Mouse (Mus musculus) myocyte (in vitro differentiated cells): ENCODE results near the gene Myo1e. TPM values are rescaled to one million over a fixed set of nuclear protein-coding genes. Genes with fewer than 3 reads are reported as not detected.
A peak's percentile ranks its signal among the peaks of the same experiment; 100 is the strongest.

Experiments
- H3K27me3 ChIP-seq: one replicate; pipeline ENCODE4 v1.6.1; 2011; ENCODE audit not compliant: control insufficient read depth, insufficient read depth, insufficient read length
- H3K36me3 ChIP-seq: one replicate; pipeline ENCODE4 v1.6.1; 2011; ENCODE audit not compliant: control insufficient read depth, insufficient read depth
- H3K4me2 ChIP-seq: one replicate; pipeline ENCODE4 v1.6.1; 2011; ENCODE audit warnings: low read depth, control low read depth
- H3K4me3 ChIP-seq: one replicate; pipeline ENCODE4 v1.5.1; 2011; ENCODE audit warnings: mild to moderate bottlenecking, control low read depth, moderate library complexity
- H3K79me2 ChIP-seq: one replicate; pipeline ENCODE4 v1.6.1; 2011; ENCODE audit not compliant: control insufficient read depth, insufficient read depth
- H3ac ChIP-seq: one replicate; pipeline ENCODE4 v1.6.1; 2011; ENCODE audit not compliant: control insufficient read depth, insufficient read length
- CEBPB ChIP-seq: IDR thresholded peaks from 2 replicates; pipeline ENCODE4 v1.6.1; 2011; ENCODE audit warnings: mild to moderate bottlenecking, moderate library complexity; ENCODE audit not compliant: poor library complexity, insufficient read depth, severe bottlenecking
- E2F4 ChIP-seq: IDR thresholded peaks from one replicate; pipeline ENCODE4 v1.6.1; 2011; ENCODE audit warnings: mild to moderate bottlenecking, control low read depth, moderate library complexity; ENCODE audit not compliant: insufficient read depth
- MAX ChIP-seq: IDR thresholded peaks from one replicate; pipeline ENCODE4 v1.6.1; 2011; ENCODE audit warnings: low read depth, mild to moderate bottlenecking, control low read depth
- MYOD1 ChIP-seq, 3 experiments: IDR thresholded peaks; one replicate each; pipeline ENCODE4 v1.6.1; 2011; ENCODE audit warnings: control low read depth in 2 of 3, low read depth in 2 of 3, mild to moderate bottlenecking in 2 of 3, moderate library complexity in 1 of 3; ENCODE audit not compliant: insufficient read length in 2 of 3, control insufficient read depth in 1 of 3
- MYOG ChIP-seq, 3 experiments: IDR thresholded peaks; one replicate each; pipeline ENCODE4 v1.6.1; 2011; ENCODE audit warnings: control low read depth in 2 of 3, low read depth in 2 of 3, mild to moderate bottlenecking in 2 of 3; ENCODE audit not compliant: insufficient read length in 2 of 3, control insufficient read depth in 1 of 3, insufficient read depth in 1 of 3
- POLR2A ChIP-seq: IDR thresholded peaks from one replicate; pipeline ENCODE4 v1.6.1; 2011; ENCODE audit warnings: low read depth, mild to moderate bottlenecking, control low read depth, moderate library complexity; ENCODE audit not compliant: insufficient read length
- POLR2AphosphoS2 ChIP-seq: IDR thresholded peaks from one replicate; pipeline ENCODE4 v1.6.1; 2011; ENCODE audit warnings: low read depth, control low read depth; ENCODE audit not compliant: insufficient read length
- REST ChIP-seq: IDR thresholded peaks from one replicate; pipeline ENCODE4 v1.6.1; 2011; ENCODE audit warnings: mild to moderate bottlenecking, control low read depth, moderate library complexity; ENCODE audit not compliant: insufficient read depth, insufficient read length
- SRF ChIP-seq: IDR thresholded peaks from one replicate; pipeline ENCODE4 v1.6.1; 2011; ENCODE audit warnings: low read depth; ENCODE audit not compliant: control insufficient read depth, insufficient read length
- TCF12 ChIP-seq: IDR thresholded peaks from one replicate; pipeline ENCODE4 v1.6.1; 2011; ENCODE audit warnings: mild to moderate bottlenecking, control low read depth; ENCODE audit not compliant: poor library complexity, insufficient read depth, severe bottlenecking
- TCF3 ChIP-seq: IDR thresholded peaks from one replicate; pipeline ENCODE4 v1.6.1; 2011; ENCODE audit warnings: low read depth, control low read depth; ENCODE audit not compliant: insufficient read length
- USF1 ChIP-seq: IDR thresholded peaks from one replicate; pipeline ENCODE4 v1.6.1; 2011; ENCODE audit warnings: low read depth, mild to moderate bottlenecking, control low read depth, moderate library complexity
- polyA plus RNA-seq: library from polyadenylated mRNA; unstranded; fragments of >200 nt; fragmentation: generic; extraction: Trizol; gene quantifications from one replicate; pipeline ENCODE4 v1.2.1, GENCODE M21; 2012; ENCODE audit warnings: missing spikeins

Myo1e gene
- polyA plus RNA-seq, 1 experiment = 26.5 TPM

DNA sequence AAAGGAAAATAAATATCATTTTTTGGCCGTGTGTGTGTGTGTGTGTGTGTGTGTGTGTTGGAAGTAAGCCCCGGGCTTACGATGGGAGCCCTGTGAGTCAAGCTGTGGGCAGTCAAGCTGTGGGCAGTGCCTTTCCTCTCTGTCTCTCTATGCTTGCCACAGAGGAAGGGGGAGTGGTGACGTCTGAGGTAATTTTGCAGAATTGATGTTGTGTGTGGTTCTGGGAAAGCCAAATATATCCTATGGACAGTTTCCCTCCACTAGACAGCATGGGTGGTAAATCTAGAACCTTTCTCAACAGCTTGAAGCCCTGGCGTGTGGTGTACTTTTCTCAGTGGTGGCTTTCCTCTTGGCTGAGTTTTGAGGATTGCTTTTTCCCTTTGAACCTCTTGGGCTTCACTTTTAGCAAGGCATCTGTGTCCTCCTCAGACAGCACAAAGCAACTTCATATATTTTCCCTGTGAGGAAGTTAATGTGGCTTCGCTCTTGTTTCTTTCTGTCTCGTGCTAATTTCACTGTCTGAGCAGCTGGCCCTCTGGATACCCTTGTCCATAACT, 77.5 kb downstream of the Myo1e start:
- peaks cover 38% of the 10 kb centered on the region for H3K79me2 ChIP-seq
- H3K27me3 ChIP-seq = no peaks in the 10 kb centered on the region
- H3ac ChIP-seq = no peak overlapping the region
- H3K4me2 ChIP-seq = peak overlapping the region; percentile 66
- H3K36me3 ChIP-seq = peaks cover 24% of the 10 kb centered on the region
- TF ChIP-seq MAX = no peak
- TF ChIP-seq POLR2AphosphoS2 = no peak
- TF ChIP-seq USF1 = no peak
- no peak for TF ChIP-seq MYOD1 (IDR thresholded peaks at IDR 0.05; ENCODE audit: control insufficient read depth in 1 of 3, insufficient read length in 2 of 3, low read depth in 2 of 3)
- TF ChIP-seq MYOG (IDR thresholded peaks at IDR 0.05; ENCODE audit: control insufficient read depth in 1 of 3, insufficient read depth in 1 of 3, insufficient read length in 2 of 3, low read depth in 2 of 3) = no peak
- TF ChIP-seq SRF = no peak
- TF ChIP-seq TCF3 = no peak
- TF ChIP-seq REST = no peak
- TF ChIP-seq POLR2A = no peak
- no peak overlapping the region for H3K4me3 ChIP-seq

DNA sequence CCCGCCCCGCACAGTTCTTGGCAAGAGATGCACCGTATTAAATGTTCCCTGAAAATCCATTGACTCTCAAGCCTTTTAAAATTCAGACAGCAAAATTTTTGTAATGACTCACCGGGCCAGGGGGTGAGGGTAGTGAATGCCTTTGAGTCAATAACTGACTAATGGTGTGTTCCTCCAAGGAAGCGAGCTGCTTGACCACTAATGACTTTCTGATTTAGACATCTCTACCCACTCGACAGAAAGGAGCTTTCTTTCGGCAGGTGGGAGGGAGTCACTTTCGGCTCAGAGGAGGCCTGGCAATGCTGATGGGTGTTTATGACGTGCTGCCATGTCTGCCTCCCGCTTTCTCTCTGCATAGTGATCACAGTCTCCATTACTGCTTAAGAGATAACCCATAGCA, 83.6 kb downstream of the Myo1e start:
- Histone ChIP-seq H3ac (no peak overlapping the region), H3K4me2 (peak overlapping the region; percentile 70), H3K4me3 (no peak overlapping the region), H3K27me3 (no peaks in the 10 kb centered on the region), H3K36me3 (peaks cover 24% of the 10 kb centered on the region), H3K79me2 (peaks cover 15% of the 10 kb centered on the region)
- TF ChIP-seq TCF12 (no peak), MAX (no peak), MYOG (IDR thresholded peaks at IDR 0.05; ENCODE audit: control insufficient read depth in 1 of 3, insufficient read depth in 1 of 3, insufficient read length in 2 of 3, low read depth in 2 of 3) (no peak), MYOD1 (IDR thresholded peaks at IDR 0.05; ENCODE audit: control insufficient read depth in 1 of 3, insufficient read length in 2 of 3, low read depth in 2 of 3) (peak in 1 of 3 experiments; percentile 43), REST (no peak), CEBPB (0 out of 2 replicates have a peak, but pooled peaks have one; percentile 4), POLR2AphosphoS2 (no peak), POLR2A (no peak), TCF3 (no peak), E2F4 (no peak)

DNA sequence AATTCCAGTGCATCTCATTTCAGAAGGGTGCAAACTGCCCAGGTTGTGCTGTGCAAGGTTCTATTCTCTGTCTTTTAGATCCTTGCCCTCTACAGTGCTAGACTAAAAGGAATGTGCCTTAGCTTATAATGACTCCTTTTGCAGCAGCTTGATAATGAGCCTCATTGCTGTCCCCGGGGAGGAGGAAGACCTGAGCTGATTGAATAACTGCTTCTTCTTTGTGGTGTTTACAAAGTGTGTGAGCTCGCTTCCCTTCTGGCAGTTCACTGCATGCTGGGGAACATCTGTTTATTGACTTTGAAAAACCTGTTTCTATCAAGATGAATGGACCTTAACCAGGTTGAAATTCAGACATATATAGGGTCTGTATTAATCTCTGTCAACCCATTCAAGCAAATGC, 89.8 kb downstream of the Myo1e start:
- Histone ChIP-seq H3K4me3 (no peak overlapping the region), H3K79me2 (peaks cover 6% of the 10 kb centered on the region), H3K4me2 (no peak overlapping the region), H3K36me3 (peaks cover 21% of the 10 kb centered on the region), H3K27me3 (no peaks in the 10 kb centered on the region), H3ac (no peak overlapping the region)
- TF ChIP-seq USF1 (no peak), POLR2A (no peak), E2F4 (no peak)

DNA sequence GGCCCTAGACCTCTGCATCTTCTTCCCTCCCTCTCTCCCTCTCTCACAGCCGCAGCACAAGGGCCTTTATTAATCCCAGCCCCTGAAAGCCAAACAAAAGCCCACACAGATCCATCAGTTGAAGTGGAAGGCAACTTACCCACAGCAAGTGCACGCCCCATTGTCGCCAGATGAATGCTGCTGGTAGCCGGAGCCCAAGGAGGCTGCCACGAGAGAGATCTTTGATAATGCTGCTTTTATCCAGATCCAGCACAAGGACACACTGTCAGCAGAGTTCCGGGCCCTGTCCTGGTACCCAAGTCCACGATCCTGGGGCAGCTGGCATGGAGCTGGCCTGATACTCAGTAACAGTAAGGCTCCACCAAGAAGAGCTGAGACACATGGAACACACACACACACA, 91.1 kb downstream of the Myo1e start:
- Histone ChIP-seq H3K36me3 (peaks cover 32% of the 10 kb centered on the region), H3K4me2 (no peak overlapping the region)
- no peak for TF ChIP-seq POLR2AphosphoS2
- TF ChIP-seq E2F4 = no peak
- no peak for TF ChIP-seq TCF12

DNA sequence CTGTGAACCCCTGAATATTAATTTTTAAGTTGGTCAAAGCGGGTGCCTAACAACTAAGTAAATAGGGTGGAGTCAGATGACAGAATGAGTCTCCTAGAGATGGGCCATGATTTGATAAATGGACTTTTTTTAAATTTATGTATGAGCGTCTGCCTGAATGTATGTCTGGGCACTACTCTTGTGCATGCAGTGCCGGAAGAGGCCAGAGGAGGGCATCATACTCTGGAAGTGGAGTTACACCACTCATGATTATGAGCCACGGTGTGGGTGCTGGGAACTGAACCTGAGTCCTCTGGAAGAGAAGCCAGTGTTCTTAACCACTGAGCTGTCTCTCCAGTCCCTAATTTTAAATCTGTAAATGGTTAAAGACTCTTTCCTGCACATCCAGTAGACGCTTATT, 93.6 kb downstream of the Myo1e start:
- H3ac ChIP-seq = no peak overlapping the region
- H3K4me2 ChIP-seq = no peak overlapping the region
- no peaks in the 10 kb centered on the region for H3K27me3 ChIP-seq
- peaks cover 34% of the 10 kb centered on the region for H3K36me3 ChIP-seq
- TF ChIP-seq MYOD1 (IDR thresholded peaks at IDR 0.05; ENCODE audit: control insufficient read depth in 1 of 3, insufficient read length in 2 of 3, low read depth in 2 of 3) = no peak
- TF ChIP-seq E2F4 = no peak
- no peak for TF ChIP-seq MAX
- TF ChIP-seq SRF = no peak
- TF ChIP-seq MYOG (IDR thresholded peaks at IDR 0.05; ENCODE audit: control insufficient read depth in 1 of 3, insufficient read depth in 1 of 3, insufficient read length in 2 of 3, low read depth in 2 of 3) = no peak
- no peak for TF ChIP-seq REST
- H3K4me3 ChIP-seq = no peak overlapping the region
- H3K79me2 ChIP-seq = no peaks in the 10 kb centered on the region

More for the DNA sequence above, 91.1 kb downstream of the Myo1e start:
- no peaks in the 10 kb centered on the region for H3K27me3 ChIP-seq
- H3K79me2 ChIP-seq = peaks cover 6% of the 10 kb centered on the region
- H3ac ChIP-seq = no peak overlapping the region
- no peak overlapping the region for H3K4me3 ChIP-seq
